Mouse (Mus musculus) brain, embryonic 14.5 days (tissue): ENCODE measurements at regions not wholly inside any gene's neighbourhood (a gene's known extent, or its start where the extent isn't known, plus 50 kb on each side); places are given as distances from the start of the nearest gene placed in this dataset.

Experiments
- DNase-seq: peaks from one replicate; pipeline ENCODE4 v3.0.0-alpha.2; 2011; ENCODE audit warnings: low read depth
- CTCF ChIP-seq: fragments of 200-500 bp; IDR thresholded peaks from 2 replicates; pipeline ENCODE4 v1.5.1; 2012; ENCODE audit warnings: inconsistent platforms, mild to moderate bottlenecking, moderate library complexity, borderline replicate concordance; ENCODE audit not compliant: insufficient read depth, insufficient read length; ENCODE audit errors: extremely low read depth
- POLR2A ChIP-seq: fragments of 200-500 bp; IDR thresholded peaks from 2 replicates; pipeline ENCODE4 v1.6.1; 2012; ENCODE audit warnings: mild to moderate bottlenecking, inconsistent platforms, borderline replicate concordance; ENCODE audit not compliant: poor library complexity, insufficient read depth, insufficient read length, severe bottlenecking; ENCODE audit errors: extremely low read depth

DNA sequence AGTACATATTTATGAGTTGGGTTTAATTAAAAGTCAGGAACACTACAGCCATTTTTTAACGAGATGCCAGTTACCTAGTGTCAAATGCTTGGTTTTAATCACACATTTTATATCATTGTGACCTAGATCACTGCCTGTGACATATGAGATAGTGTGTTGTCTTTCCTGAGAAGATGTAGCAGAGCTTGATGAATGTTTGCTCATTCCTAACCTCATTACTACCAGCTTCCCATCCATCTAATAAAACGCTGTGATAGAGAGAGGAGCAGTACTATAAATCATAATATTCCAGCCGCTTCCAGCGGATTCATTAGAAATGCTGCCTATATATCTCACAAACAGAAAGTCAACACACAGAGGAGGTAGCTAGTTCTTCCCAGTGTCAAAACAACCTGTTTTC lies 163.6 kb downstream of the Aldoart1 start:
- DNase-seq, result no peak
- no peak for TF ChIP-seq CTCF
- no peak for TF ChIP-seq POLR2A

DNA sequence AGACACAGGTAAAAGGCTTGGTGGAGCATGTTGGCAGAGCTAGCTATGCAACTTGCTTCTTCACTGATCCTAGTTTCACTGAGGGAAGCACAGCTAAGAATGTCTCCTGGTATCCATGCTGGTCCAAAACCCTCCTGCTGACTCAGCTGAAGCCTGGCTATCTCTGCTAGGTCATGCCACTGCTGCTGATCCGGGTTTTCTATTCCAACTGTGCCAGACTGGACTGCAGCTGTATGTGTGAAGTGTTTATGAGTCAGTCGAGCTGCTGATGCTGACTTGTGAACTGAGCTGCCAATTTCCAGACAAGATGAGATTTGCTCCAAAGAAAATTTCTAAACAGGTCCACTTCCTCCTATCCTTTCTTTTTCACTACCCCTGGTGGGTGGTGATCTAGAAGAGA lies 178.4 kb downstream of the Aldoart1 start:
- TF ChIP-seq CTCF (no peak), POLR2A (no peak)
- DNase-seq, result no peak

DNA sequence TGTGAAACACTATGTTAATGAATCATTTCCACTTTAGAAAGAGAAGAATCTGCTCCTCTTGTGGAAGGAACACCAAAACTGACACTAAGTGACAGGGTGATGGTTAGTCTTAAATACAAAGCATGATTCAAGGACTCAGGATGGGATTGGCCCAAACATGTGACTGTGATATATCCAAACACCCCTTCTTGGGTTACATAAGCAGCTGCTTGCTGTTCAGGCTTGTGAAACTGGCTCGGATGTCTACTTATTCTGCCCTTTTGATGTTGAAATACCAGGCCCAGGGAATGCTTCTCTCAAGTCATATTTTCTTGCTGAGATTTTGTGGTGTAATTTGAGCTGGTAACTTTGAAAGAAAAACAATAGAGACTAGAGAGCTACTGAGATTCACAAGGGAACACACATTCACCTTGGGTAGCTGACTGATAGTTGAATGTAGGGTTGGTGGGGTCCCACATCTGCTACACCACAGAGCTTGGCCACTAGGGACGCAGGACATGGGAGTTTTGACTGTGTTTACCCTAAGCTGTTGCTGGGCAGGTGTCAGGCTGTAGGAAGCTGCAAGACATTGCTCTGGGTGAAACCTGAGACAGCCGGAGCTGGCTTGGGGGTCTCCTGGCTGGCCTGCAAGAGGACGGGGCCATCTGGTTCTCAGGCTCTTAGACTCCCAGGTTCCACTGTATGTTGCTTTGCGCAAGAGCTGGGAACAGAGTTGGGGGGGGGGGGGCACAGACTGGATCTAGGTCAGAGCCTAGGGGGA lies 180.6 kb downstream of the Aldoart1 start:
- DNase-seq, result no peak
- no peak for TF ChIP-seq POLR2A
- no peak for TF ChIP-seq CTCF

DNA sequence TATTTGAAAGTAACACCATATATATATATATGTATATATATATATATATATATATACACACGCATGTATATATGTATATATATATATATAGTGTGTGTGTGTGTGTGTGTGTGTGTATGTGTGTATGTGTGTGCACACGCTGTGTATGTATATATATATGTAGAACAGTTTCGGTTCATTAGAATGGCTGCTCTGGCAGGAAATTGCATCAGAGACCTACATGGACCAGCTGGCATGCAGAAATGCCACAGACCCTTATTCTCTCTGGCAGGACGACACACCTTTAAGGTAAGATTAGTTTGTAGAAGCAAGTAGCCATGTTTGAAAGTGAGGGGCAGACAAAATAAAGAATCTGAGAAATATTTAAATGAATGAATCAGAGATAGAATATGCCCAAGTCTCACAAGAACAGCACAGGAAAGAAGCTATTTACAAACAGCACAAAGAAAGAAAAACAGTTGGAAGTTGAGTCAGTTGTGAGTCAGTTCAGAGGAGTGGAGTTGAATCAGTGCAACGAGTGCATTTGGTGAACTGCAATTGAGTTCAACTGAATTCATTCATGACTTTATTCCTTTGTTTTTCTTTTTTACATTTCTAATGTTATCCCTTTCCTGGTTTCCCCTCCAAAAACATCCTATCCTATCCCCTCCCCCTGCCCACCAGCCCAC lies 182.5 kb downstream of the Aldoart1 start:
- DNase-seq, result no peak

DNA sequence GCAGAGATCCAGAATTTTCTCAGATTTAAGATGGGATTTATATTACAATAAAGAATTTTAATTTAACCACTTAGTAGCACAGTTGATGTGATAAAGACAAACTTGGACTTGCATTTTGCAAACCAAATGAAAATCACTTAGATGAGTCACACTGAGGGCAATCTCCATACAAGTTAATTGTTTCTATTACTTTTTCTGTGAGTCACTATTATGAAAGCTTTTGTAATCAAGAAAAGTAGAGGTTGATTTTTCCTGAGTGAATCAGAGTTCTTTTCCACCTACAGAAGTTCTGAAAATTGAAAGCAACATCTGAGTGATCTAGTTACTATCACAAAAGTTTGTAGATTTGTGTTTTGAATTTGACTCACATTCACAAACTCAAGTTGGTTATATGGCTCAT lies 188.1 kb downstream of the Aldoart1 start:
- DNase-seq, result no peak
- no peak for TF ChIP-seq POLR2A
- no peak for TF ChIP-seq CTCF

More for the DNA sequence above, 182.5 kb downstream of the Aldoart1 start:
- TF ChIP-seq CTCF, result no peak
- no peak for TF ChIP-seq POLR2A

DNA sequence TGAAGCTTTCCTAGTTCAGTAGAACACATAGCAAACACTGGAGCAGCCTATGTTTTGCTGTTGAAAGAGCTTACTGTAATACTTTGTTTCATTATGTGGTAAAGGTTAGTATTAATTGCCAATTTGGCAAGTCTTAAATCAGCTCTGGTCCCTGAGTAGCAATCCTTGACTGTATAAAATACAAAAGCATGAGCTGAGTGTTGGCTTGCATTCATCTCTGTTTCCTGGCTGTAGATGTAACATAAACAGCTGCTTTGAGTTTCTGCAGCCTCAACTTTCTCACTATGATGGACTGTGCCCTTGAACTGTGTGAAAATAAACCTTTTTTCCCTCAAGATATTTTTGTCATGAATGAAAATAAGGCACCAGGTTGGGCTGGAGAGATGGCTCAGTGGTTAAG lies 190.0 kb downstream of the Aldoart1 start:
- TF ChIP-seq CTCF (no peak), POLR2A (no peak)
- DNase-seq, result peak; percentile 75

DNA sequence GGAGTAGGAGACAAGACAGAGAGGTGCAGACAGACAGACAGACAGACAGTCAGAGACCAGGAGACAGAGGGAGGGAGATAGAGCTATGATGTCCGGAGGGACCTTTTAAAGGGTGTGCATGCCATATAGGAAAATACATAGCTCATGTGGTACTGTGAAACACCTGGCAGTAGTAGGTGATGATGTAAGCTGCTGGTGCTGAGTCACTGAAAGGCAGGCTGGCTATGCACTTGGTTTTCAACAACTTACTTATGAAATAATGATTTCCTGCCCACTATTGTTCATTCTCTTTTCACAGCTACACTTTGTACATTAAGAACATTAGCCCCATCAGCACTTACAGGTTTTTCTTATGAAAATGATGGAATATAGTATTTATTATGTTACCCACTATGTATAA lies 196.2 kb downstream of the Aldoart1 start:
- DNase-seq, result no peak
- TF ChIP-seq POLR2A (no peak), CTCF (no peak)

DNA sequence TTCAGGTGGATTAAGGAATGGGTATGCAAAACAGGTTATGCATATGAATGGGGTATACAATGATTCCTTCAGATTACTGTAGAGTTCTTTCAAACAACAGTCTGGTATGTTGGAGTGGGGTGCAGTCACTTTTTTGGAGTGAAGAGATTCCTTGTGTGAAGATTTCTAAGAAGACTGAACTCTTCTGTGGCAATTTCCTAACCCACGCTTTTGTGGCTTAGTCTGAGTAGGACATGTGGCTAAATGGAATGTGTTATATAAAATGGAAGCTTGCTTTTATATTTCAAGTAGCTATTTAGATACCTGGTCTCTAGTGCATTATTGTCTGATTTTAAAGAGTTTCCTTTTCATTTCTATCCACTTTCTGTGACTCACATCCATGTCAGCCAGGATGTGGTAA lies 205.3 kb downstream of the Aldoart1 start:
- DNase-seq, result peak; percentile 11
- TF ChIP-seq POLR2A, result no peak
- no peak for TF ChIP-seq CTCF

DNA sequence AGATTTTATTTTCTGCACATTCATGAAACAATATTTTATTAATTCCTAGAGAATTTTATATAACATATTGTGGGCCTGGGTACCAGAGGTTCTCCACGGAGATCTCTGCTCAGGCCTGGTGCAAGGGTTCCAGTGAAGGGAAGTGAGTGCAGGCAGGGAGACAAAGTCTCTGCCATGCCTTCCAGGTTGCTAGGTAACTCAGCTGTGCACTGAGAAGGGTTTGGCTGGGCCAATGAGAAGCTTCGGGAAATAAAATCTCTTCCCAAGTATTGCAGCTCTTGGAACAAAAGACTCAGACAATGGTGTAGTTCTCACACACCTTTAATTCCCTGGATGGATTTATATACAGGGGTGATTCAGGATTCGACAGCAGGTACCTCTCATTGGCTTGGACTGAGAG lies 223.0 kb downstream of the Aldoart1 start:
- DNase-seq, result peak; percentile 40
- no peak for TF ChIP-seq POLR2A
- no peak for TF ChIP-seq CTCF

DNA sequence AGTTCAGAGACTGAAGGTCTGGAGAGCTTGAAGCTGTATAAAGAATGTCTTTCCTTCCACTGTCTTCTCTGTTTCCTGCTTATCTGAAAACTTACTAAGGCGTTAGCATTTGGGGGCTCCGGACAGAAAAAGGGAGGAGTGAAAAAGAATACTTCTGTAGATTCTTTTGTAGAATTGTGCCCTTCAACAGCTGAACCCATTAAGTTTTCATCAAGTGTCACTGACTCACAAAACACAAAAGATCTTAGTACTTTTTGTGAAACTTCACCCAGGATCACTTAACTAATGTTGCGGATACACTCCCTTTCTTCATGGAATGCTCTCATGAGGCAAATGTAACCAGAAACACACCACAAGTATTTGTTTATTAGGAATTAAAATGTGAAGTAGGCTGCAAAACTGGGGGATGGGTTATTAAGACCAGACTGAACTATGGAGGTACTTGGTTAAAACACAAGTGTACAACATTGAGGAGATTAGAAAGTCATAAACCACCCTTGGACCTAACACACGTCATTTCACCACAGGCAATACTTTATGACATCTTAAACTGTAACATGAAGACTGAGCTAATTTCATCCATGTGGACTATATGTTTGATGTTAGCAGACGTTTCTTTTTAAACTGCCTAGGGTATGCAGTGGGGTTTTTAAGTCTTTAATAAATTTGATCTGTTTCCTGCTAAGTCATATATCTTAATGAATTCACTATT lies 225.1 kb downstream of the Aldoart1 start:
- TF ChIP-seq CTCF (no peak), POLR2A (no peak)
- DNase-seq, result no peak

DNA sequence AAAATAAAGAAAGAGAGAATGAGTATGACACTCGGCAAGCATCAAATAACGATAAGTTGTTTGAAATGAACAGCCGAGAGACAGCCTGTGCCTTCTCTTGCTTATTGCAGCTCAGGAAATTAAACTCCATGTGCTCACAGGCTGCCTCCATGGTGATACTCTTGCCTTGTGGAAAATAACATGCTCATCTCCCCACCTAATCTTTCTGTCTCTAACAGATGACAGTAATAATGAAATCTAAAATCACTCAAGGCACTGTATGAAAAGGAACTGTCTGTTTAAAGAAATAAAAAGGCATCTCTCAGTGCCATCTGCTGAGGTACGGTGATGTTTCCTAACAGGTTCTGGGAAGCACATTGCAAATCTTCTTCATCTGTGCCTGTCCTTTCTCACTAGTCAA lies 247.3 kb downstream of the Aldoart1 start:
- DNase-seq, result peak; percentile 50
- no peak for TF ChIP-seq POLR2A
- TF ChIP-seq CTCF, result no peak

DNA sequence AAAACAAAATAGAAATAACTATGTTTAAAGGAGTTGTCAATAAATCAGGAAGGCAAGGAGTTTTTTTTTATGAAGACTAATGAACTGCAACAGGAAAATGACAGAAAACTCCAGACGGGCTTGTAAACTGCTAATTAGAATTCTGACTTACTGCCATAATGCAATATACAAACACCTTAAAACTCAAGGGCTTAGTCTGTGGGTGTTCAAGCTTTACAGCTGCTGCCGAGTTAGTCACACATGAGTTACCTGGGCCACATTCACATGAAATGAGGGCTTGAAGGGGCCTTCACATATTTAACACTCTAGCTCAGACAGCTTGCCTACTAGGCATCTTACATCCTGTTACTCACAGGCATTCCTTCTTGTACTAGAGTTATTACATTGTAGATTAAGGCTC lies 256.9 kb downstream of the Aldoart1 start:
- TF ChIP-seq POLR2A (no peak), CTCF (no peak)
- DNase-seq, result peak; percentile 68

DNA sequence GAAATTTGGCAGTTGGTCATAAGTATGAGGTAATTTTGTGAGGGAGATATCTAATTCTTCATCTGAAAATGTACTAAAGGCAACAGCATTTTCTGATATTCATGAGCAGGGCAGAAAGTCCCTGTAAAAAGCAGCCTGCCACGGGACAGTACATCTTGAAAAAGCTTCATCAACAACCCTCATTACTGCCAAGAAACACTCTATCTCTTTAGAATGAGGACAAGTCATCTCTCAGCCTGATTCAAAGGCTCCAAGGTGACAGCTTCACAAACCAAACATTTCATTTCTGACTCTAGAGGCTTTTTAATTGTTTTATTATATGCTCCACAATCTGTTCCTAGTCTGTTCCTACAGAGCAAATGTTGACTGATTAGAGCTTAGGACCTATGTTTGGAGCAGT lies 260.3 kb downstream of the Aldoart1 start:
- DNase-seq, result no peak
- TF ChIP-seq POLR2A (no peak), CTCF (no peak)
